11 mouse cellular contexts compared by ENCODE assay signal in the genomic region with DNA sequence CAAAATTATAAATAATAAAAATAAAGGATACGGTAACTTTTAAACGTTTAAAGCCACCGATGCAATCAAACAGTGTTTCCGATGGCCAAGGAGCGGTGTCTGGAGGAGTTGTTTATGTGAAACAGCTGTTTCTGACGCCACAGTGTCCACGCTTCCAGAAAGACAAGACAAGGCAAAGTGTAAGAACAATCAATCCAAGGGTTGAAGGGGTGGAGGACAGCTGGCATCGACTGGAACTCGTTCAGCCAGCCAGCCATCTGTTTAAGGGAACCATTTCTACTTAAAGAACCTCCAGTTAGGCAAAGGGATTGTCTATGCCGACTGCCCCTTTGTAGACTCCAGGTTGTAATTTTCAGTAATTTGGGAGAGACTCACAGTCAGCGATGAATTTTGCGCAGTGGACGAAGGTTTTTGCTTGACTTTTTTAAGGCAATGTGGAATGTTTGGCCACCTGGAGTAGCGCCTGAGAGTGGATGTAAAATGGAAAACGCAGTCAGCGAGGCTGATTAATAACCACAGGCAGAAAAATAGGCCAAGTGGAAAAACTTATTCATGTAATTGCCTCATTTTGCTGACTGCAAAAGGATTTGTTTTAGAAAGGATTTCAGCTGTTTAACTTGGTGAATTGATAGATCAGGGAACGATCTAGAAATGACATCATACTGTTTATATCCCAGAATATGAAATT. TPM values are rescaled to one million over a fixed set of nuclear protein-coding genes. Genes with fewer than 3 reads are reported as not detected.
DNase-seq lines count a peak whose midpoint lies in the region; ATAC-seq lines count a peak whose summit lies in the region.
"Had no signal": no experiment of that assay in that cellular context is flagged by ENCODE, and none has a peak within 500 bp of the region (broad histone marks: within the 10 kb centered on the region; RNA-seq: fewer than 3 reads in every experiment).

No protein-coding gene starts in this region.

- ATAC-seq in neural tube, embryonic 15.5 days (ENCODE audit: low FRiP score) = no peak
- ATAC-seq in limb, embryonic 15.5 days (ENCODE audit: insufficient number of reproducible peaks, low FRiP score, low TSS enrichment, low read depth) = no peak
- peak; percentile 62 for ATAC-seq in stomach, embryonic 16.5 days (ENCODE audit: insufficient read depth, low FRiP score)

- no peak overlapping the region for H3K9ac ChIP-seq in neural tube, embryonic 15.5 days (replicated peaks)
- H3K9ac ChIP-seq in limb, embryonic 15.5 days = no peak overlapping the region
- no peak overlapping the region for H3K9ac ChIP-seq in stomach, embryonic 16.5 days (ENCODE audit: low read length)
- H3K9ac ChIP-seq: liver, embryonic 13.5 days had no signal

- H3K4me1 ChIP-seq in neural tube, embryonic 15.5 days = 0 out of 2 replicates have a peak, but pooled peaks cover 6% of the 10 kb centered on the region
- no peaks in the 10 kb centered on the region; the same call in 1 of the 2 replicates for H3K4me1 ChIP-seq in limb, embryonic 15.5 days
- peaks cover 4% of the 10 kb centered on the region; the same call in 1 of the 2 replicates for H3K4me1 ChIP-seq in stomach, embryonic 16.5 days (ENCODE audit: control insufficient read depth, insufficient read depth, low read length)
- H3K4me1 ChIP-seq: liver, embryonic 13.5 days had no signal

- H3K4me3 ChIP-seq in neural tube, embryonic 15.5 days (replicated peaks) = no peak overlapping the region
- H3K4me3 ChIP-seq in limb, embryonic 15.5 days = no peak overlapping the region
- H3K4me3 ChIP-seq in stomach, embryonic 16.5 days (replicated peaks; ENCODE audit: low read length) = 0 out of 2 replicates have a peak overlapping the region, but pooled peaks have one; percentile 8
- H3K4me3 ChIP-seq: layer of hippocampus, adult 2 months; liver, embryonic 13.5 days had no signal

- H3K27me3 ChIP-seq in neural tube, embryonic 15.5 days (replicated peaks) = no peaks in the 10 kb centered on the region
- H3K27me3 ChIP-seq in limb, embryonic 15.5 days = no peaks in the 10 kb centered on the region
- H3K27me3 ChIP-seq in stomach, embryonic 16.5 days (ENCODE audit: control insufficient read depth, insufficient read depth, low read length) = no peaks in the 10 kb centered on the region
- H3K27me3 ChIP-seq: liver, embryonic 13.5 days had no signal

- H3K9me3 ChIP-seq in neural tube, embryonic 15.5 days (replicated peaks) = no peaks in the 10 kb centered on the region
- H3K9me3 ChIP-seq in limb, embryonic 15.5 days = no peaks in the 10 kb centered on the region
- H3K9me3 ChIP-seq in stomach, embryonic 16.5 days (replicated peaks; ENCODE audit: control insufficient read depth, low read length) = no peaks in the 10 kb centered on the region
- H3K9me3 ChIP-seq: liver, embryonic 13.5 days had no signal

- DNase-seq in gastrocnemius, postnatal 14 days = peak; percentile 8
- DNase-seq in gastrocnemius, adult 8-10 months (ENCODE audit: low spot score in 2 of 2) = no peak
- peak; percentile 14 for DNase-seq in neural tube, embryonic 10.5 days (ENCODE audit: extremely low spot score, low spot score)
- no peak for DNase-seq in right cerebral cortex, postnatal 14 days
- no peak for DNase-seq in kidney, adult 18-20 months
- DNase-seq: adrenal gland, adult 8-10 months; liver, embryonic 13.5 days had no signal

- H3K27ac ChIP-seq in neural tube, embryonic 15.5 days (replicated peaks) = no peak overlapping the region
- H3K27ac ChIP-seq in limb, embryonic 15.5 days = peak overlapping the region; percentile 44; the same call in 1 of the 2 replicates
- H3K27ac ChIP-seq in stomach, embryonic 16.5 days (ENCODE audit: low read length) = peak overlapping the region; percentile 20; the same call in 1 of the 2 replicates
- H3K27ac ChIP-seq: layer of hippocampus, adult 2 months; liver, embryonic 13.5 days had no signal

- no peak overlapping the region for H3K4me2 ChIP-seq in neural tube, embryonic 15.5 days
- peak overlapping the region; percentile 17 for H3K4me2 ChIP-seq in limb, embryonic 15.5 days
- peak overlapping the region; percentile 44 for H3K4me2 ChIP-seq in stomach, embryonic 16.5 days (ENCODE audit: low read depth, low read length)
- H3K4me2 ChIP-seq: liver, embryonic 13.5 days had no signal

- H3K36me3 ChIP-seq in neural tube, embryonic 15.5 days = no peaks in the 10 kb centered on the region
- no peaks in the 10 kb centered on the region for H3K36me3 ChIP-seq in limb, embryonic 15.5 days
- H3K36me3 ChIP-seq in stomach, embryonic 16.5 days (ENCODE audit: control insufficient read depth, insufficient read depth, low read length) = no peaks in the 10 kb centered on the region
- H3K36me3 ChIP-seq: liver, embryonic 13.5 days had no signal

- intact Hi-C loops in gastrocnemius, postnatal 14 days (cut with DNase I; ENCODE audit: low total_unique reads) = no loop called here

- 57% methylated on average over 17 of the region's 17 CpGs for WGBS in neural tube, embryonic 15.5 days
- WGBS in limb, embryonic 15.5 days = 28% methylated on average over 17 of the region's 17 CpGs
- 36% methylated on average over 17 of the region's 17 CpGs for WGBS in stomach, embryonic 16.5 days

RNA-seq across cellular contexts. Expression of a gene that starts 37.4 kb away (rescaled TPM):
- 10 to 100 TPM; 10.8 to 14.3 TPM for total RNA-seq in gastrocnemius, postnatal 14 days (2021)
- 10 to 100 TPM in 3 of 4 experiments, 1 to 10 TPM in 1; 9.7 to 12.1 (median 11.0) TPM for total RNA-seq in gastrocnemius, adult 8-10 months (2022)
- polyA plus RNA-seq in neural tube, embryonic 15.5 days (2015; fragmentation: Nextera tagmentation; extraction: Ambion mirVana) = 30.3 and 39.9 TPM in 2 replicates
- polyA plus RNA-seq in limb, embryonic 15.5 days (2015; fragmentation: Nextera tagmentation; extraction: Ambion mirVana) = 15.6 and 17.0 TPM in 2 replicates
- polyA plus RNA-seq in stomach, embryonic 16.5 days (2015; fragmentation: Nextera tagmentation; extraction: Ambion mirVana) = 15.0 and 15.5 TPM in 2 replicates

Comparison
In these comparisons a context has a peak if more than half of its experiments do, and no peak if none do; other contexts are left out.
1. DNase-seq: peak in gastrocnemius, postnatal 14 days (single experiment) and neural tube, embryonic 10.5 days (single experiment); none in gastrocnemius, adult 8-10 months (0 of 2), right cerebral cortex, postnatal 14 days (single experiment) and kidney, adult 18-20 months (single experiment).